Mouse (Mus musculus): ENCODE measurements at regions not wholly inside any gene's neighbourhood (a gene's known extent, or its start where the extent isn't known, plus 50 kb on each side); places are given as distances from the start of the nearest gene placed in this dataset.

DNA sequence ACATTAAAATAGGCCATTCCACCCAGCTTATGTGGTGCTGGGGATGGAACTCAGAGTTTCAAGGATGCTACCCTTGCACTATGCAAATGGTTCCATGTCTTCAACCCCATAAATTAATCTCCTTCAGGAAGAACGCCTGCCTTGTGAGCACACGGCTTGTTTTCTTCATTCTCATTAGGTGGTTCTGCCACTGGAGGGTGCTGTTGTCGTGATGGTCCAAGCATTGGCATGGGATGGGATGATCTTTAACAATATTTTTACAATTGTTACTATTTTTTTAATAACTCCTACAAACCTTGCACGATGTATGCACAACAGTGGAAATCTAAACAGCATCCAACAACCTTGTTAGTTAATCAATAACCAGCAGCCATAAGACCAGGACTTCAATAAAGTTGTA lies 185.0 kb downstream of the S1pr1 start:
- Histone ChIP-seq H3K9me3 (ENCODE audit: control insufficient read depth, low read length) (no peaks in the 10 kb centered on the region), H3K9ac (ENCODE audit: low read depth, low read length) (no peak overlapping the region), H3K4me2 (no peak overlapping the region), H3K36me3 (ENCODE audit: control insufficient read depth, insufficient read depth, low read length) (no peaks in the 10 kb centered on the region), H3K4me3 (ENCODE audit: low read depth, low read length) (no peak overlapping the region), H3K27me3 (replicated peaks; ENCODE audit: control insufficient read depth, insufficient read depth, low read length) (no peaks in the 10 kb centered on the region), H3K27ac (ENCODE audit: low read depth, low read length) (no peak overlapping the region), H3K4me1 (replicated peaks; ENCODE audit: control insufficient read depth, insufficient read depth, low read length) (no peaks in the 10 kb centered on the region)
- ATAC-seq (replicated peaks; ENCODE audit: low FRiP score) (no peak), DNase-seq (ENCODE audit: low spot score) (no peak)
- WGBS, result 42% methylated on average over 4 of the region's 4 CpGs

DNA sequence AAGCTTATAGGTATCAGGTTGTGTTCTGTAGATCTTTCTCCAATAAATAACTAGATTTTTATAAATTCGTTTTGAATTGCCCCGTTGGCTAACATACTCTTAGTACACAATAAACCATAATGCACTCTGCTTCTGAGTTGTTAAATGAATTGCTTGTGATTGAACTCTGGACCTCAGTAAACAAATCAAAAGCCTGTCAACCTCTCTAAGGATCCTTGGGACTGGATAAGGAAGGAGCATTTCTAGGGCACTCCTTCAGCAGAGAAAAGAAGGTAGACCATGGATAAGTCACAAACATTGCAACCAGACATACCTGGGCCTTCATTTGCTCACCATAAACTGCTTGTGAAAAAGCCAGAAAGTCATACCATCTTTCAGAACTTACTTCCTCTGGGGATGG lies 191.4 kb downstream of the S1pr1 start:
- WGBS, result 71% methylated on average over 2 of the region's 2 CpGs
- DNase-seq (ENCODE audit: low spot score), result no peak
- ATAC-seq (replicated peaks; ENCODE audit: low FRiP score), result no peak
- H3K27ac ChIP-seq (ENCODE audit: low read depth, low read length), result no peak overlapping the region
- no peaks in the 10 kb centered on the region for H3K9me3 ChIP-seq (ENCODE audit: control insufficient read depth, low read length)
- H3K4me2 ChIP-seq, result no peak overlapping the region
- H3K27me3 ChIP-seq (replicated peaks; ENCODE audit: control insufficient read depth, insufficient read depth, low read length), result no peaks in the 10 kb centered on the region
- no peak overlapping the region for H3K4me3 ChIP-seq (ENCODE audit: low read depth, low read length)
- H3K9ac ChIP-seq (ENCODE audit: low read depth, low read length), result no peak overlapping the region
- H3K36me3 ChIP-seq (ENCODE audit: control insufficient read depth, insufficient read depth, low read length), result no peaks in the 10 kb centered on the region
- H3K4me1 ChIP-seq (replicated peaks; ENCODE audit: control insufficient read depth, insufficient read depth, low read length), result no peaks in the 10 kb centered on the region

GRCm38 (mm10) chr3:115515645-115516044 lies 199.2 kb downstream of the S1pr1 start:
- 85% methylated on average over 4 of the region's 4 CpGs for WGBS
- H3K9me3 ChIP-seq (ENCODE audit: control insufficient read depth, low read length), result no peaks in the 10 kb centered on the region
- H3K4me3 ChIP-seq (ENCODE audit: low read depth, low read length), result no peak overlapping the region
- no peak for ATAC-seq (replicated peaks; ENCODE audit: low FRiP score)
- H3K9ac ChIP-seq (ENCODE audit: low read depth, low read length), result no peak overlapping the region
- DNase-seq (ENCODE audit: low spot score), result no peak
- no peak overlapping the region for H3K27ac ChIP-seq (ENCODE audit: low read depth, low read length)
- no peak overlapping the region for H3K4me2 ChIP-seq
- no peaks in the 10 kb centered on the region for H3K27me3 ChIP-seq (replicated peaks; ENCODE audit: control insufficient read depth, insufficient read depth, low read length)
- H3K4me1 ChIP-seq (replicated peaks; ENCODE audit: control insufficient read depth, insufficient read depth, low read length), result no peaks in the 10 kb centered on the region
- no peaks in the 10 kb centered on the region for H3K36me3 ChIP-seq (ENCODE audit: control insufficient read depth, insufficient read depth, low read length)

GRCm38 (mm10) chr3:115509658-115510057 lies 205.2 kb downstream of the S1pr1 start:
- Histone ChIP-seq H3K4me2 (no peak overlapping the region), H3K4me3 (ENCODE audit: low read depth, low read length) (no peak overlapping the region), H3K9ac (ENCODE audit: low read depth, low read length) (no peak overlapping the region), H3K27ac (ENCODE audit: low read depth, low read length) (no peak overlapping the region), H3K9me3 (ENCODE audit: control insufficient read depth, low read length) (no peaks in the 10 kb centered on the region), H3K4me1 (replicated peaks; ENCODE audit: control insufficient read depth, insufficient read depth, low read length) (no peaks in the 10 kb centered on the region), H3K36me3 (ENCODE audit: control insufficient read depth, insufficient read depth, low read length) (no peaks in the 10 kb centered on the region), H3K27me3 (replicated peaks; ENCODE audit: control insufficient read depth, insufficient read depth, low read length) (no peaks in the 10 kb centered on the region)
- DNase-seq (ENCODE audit: low spot score) (no peak), ATAC-seq (replicated peaks; ENCODE audit: low FRiP score) (no peak)
- 93% methylated on average over 4 of the region's 4 CpGs for WGBS

- H3K4me3 ChIP-seq (ENCODE audit: low read depth, low read length), result no peak overlapping the region
- H3K4me2 ChIP-seq, result no peak overlapping the region
- H3K4me1 ChIP-seq (replicated peaks; ENCODE audit: control insufficient read depth, insufficient read depth, low read length), result no peaks in the 10 kb centered on the region
- no peaks in the 10 kb centered on the region for H3K27me3 ChIP-seq (replicated peaks; ENCODE audit: control insufficient read depth, insufficient read depth, low read length)
- no peak overlapping the region for H3K9ac ChIP-seq (ENCODE audit: low read depth, low read length)
- ATAC-seq (replicated peaks; ENCODE audit: low FRiP score) (no peak), DNase-seq (ENCODE audit: low spot score) (no peak)
- no peaks in the 10 kb centered on the region for H3K36me3 ChIP-seq (ENCODE audit: control insufficient read depth, insufficient read depth, low read length)
- whole genome bisulfite sequencing, result 81% methylated on average over 1 of the region's 1 CpGs
- no peak overlapping the region for H3K27ac ChIP-seq (ENCODE audit: low read depth, low read length)
- no peaks in the 10 kb centered on the region for H3K9me3 ChIP-seq (ENCODE audit: control insufficient read depth, low read length)
These were observed 217.5 kb downstream of the S1pr1 start for GRCm38 (mm10) chr3:115497420-115497819.

DNA sequence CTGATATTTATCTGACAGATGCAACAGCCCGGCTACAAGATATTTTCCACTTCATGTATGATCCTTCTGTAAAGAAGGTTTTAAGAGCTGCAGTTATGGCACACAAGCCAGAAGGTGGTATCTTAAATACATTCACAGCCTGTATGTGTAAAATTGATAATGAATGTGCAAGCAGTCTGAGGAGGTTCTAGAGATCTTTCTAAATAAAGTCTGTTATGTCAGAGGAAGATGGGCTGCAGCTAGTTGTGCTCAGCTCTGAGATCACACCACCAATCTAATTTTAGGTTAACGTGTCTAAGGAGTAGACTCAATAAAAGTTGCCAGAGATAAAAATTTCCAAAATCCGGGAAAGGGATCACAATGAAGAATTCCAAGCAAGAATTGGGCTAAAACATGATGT lies 218.8 kb downstream of the S1pr1 start:
- no peaks in the 10 kb centered on the region for H3K9me3 ChIP-seq (ENCODE audit: control insufficient read depth, low read length)
- ATAC-seq (replicated peaks; ENCODE audit: low FRiP score) (no peak), DNase-seq (ENCODE audit: low spot score) (no peak)
- no peak overlapping the region for H3K4me2 ChIP-seq
- H3K9ac ChIP-seq (ENCODE audit: low read depth, low read length), result no peak overlapping the region
- H3K36me3 ChIP-seq (ENCODE audit: control insufficient read depth, insufficient read depth, low read length), result no peaks in the 10 kb centered on the region
- H3K4me1 ChIP-seq (replicated peaks; ENCODE audit: control insufficient read depth, insufficient read depth, low read length), result no peaks in the 10 kb centered on the region
- WGBS, result 76% methylated on average over 3 of the region's 3 CpGs
- H3K4me3 ChIP-seq (ENCODE audit: low read depth, low read length), result no peak overlapping the region
- H3K27ac ChIP-seq (ENCODE audit: low read depth, low read length), result no peak overlapping the region
- H3K27me3 ChIP-seq (replicated peaks; ENCODE audit: control insufficient read depth, insufficient read depth, low read length), result no peaks in the 10 kb centered on the region

- Histone ChIP-seq H3K27ac (ENCODE audit: low read depth, low read length) (no peak overlapping the region), H3K9ac (ENCODE audit: low read depth, low read length) (no peak overlapping the region)
These were observed 219.2 kb downstream of the S1pr1 start for GRCm38 (mm10) chr3:115495692-115496091.

DNA sequence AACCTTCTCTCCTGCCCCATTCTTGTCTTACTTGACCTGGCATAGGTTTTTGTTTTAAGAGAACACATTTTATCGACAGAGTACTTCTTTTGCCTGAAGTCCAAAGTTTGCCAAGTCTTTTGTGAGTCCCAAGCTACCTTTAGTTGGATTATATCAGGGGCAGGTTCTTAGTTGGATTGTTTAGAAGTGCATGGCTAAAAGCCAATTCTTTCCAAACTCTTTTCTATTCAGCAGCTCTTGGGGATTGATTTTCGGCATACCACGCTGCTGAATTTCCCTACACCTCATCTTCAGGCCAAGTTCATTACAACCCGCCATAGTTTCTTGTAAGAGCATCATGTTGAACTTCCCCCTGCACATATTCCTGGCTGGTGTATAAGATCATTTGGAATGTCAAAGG lies 245.9 kb downstream of the S1pr1 start:
- no peaks in the 10 kb centered on the region for H3K36me3 ChIP-seq (ENCODE audit: control insufficient read depth, insufficient read depth, low read length)
- ATAC-seq (replicated peaks; ENCODE audit: low FRiP score) (no peak), DNase-seq (ENCODE audit: low spot score) (no peak)
- no peaks in the 10 kb centered on the region for H3K27me3 ChIP-seq (replicated peaks; ENCODE audit: control insufficient read depth, insufficient read depth, low read length)
- no peaks in the 10 kb centered on the region for H3K9me3 ChIP-seq (ENCODE audit: control insufficient read depth, low read length)
- no peak overlapping the region for H3K4me3 ChIP-seq (ENCODE audit: low read depth, low read length)
- no peaks in the 10 kb centered on the region for H3K4me1 ChIP-seq (replicated peaks; ENCODE audit: control insufficient read depth, insufficient read depth, low read length)
- 77% methylated on average over 4 of the region's 4 CpGs for WGBS
- no peak overlapping the region for H3K4me2 ChIP-seq
- H3K27ac ChIP-seq (ENCODE audit: low read depth, low read length), result no peak overlapping the region
- H3K9ac ChIP-seq (ENCODE audit: low read depth, low read length), result no peak overlapping the region

More at GRCm38 (mm10) chr3:115495692-115496091, 219.2 kb downstream of the S1pr1 start:
- no peaks in the 10 kb centered on the region for H3K4me1 ChIP-seq (replicated peaks; ENCODE audit: control insufficient read depth, insufficient read depth, low read length)
- H3K4me3 ChIP-seq (ENCODE audit: low read depth, low read length), result no peak overlapping the region
- no peaks in the 10 kb centered on the region for H3K9me3 ChIP-seq (ENCODE audit: control insufficient read depth, low read length)
- no peaks in the 10 kb centered on the region for H3K27me3 ChIP-seq (replicated peaks; ENCODE audit: control insufficient read depth, insufficient read depth, low read length)
- no peaks in the 10 kb centered on the region for H3K36me3 ChIP-seq (ENCODE audit: control insufficient read depth, insufficient read depth, low read length)
- DNase-seq (ENCODE audit: low spot score) (no peak), ATAC-seq (replicated peaks; ENCODE audit: low FRiP score) (no peak)
- H3K4me2 ChIP-seq, result no peak overlapping the region

- no peak for ATAC-seq (replicated peaks; ENCODE audit: low FRiP score)
- 65% methylated on average over 2 of the region's 2 CpGs for WGBS
- no peaks in the 10 kb centered on the region for H3K27me3 ChIP-seq (replicated peaks; ENCODE audit: control insufficient read depth, insufficient read depth, low read length)
These were observed 247.0 kb downstream of the S1pr1 start for GRCm38 (mm10) chr3:115467850-115468249.

More at GRCm38 (mm10) chr3:115467850-115468249, 247.0 kb downstream of the S1pr1 start:
- no peak for DNase-seq (ENCODE audit: low spot score)
- Histone ChIP-seq H3K9ac (ENCODE audit: low read depth, low read length) (no peak overlapping the region), H3K9me3 (ENCODE audit: control insufficient read depth, low read length) (no peaks in the 10 kb centered on the region), H3K4me2 (no peak overlapping the region), H3K36me3 (ENCODE audit: control insufficient read depth, insufficient read depth, low read length) (no peaks in the 10 kb centered on the region), H3K4me1 (replicated peaks; ENCODE audit: control insufficient read depth, insufficient read depth, low read length) (no peaks in the 10 kb centered on the region), H3K4me3 (ENCODE audit: low read depth, low read length) (no peak overlapping the region), H3K27ac (ENCODE audit: low read depth, low read length) (no peak overlapping the region)

Data from liver, embryonic 11.5 days (tissue).